In genomic region chr19:37543537-37544326, GRCm38 (mm10) we compare ENCODE assay signal across 9 mouse cellular contexts. TPM values are rescaled to one million over a fixed set of nuclear protein-coding genes. Genes with fewer than 3 reads are reported as not detected.
A peak's percentile ranks its signal among the peaks of the same experiment; 100 is the strongest.
DNase-seq lines count a peak whose midpoint lies in the region; ATAC-seq and TF ChIP-seq lines count a peak whose summit lies in the region.
"Had no signal": no experiment of that assay in that cellular context is flagged by ENCODE, and none has a peak within 500 bp of the region (broad histone marks: within the 10 kb centered on the region; RNA-seq: fewer than 3 reads in every experiment).

No protein-coding gene starts in this region.

- no peak for ATAC-seq in midbrain, postnatal 0 days (ENCODE audit: low FRiP score)
- no peak for ATAC-seq in midbrain, embryonic 13.5 days
- ATAC-seq in erythroblast, adult 5-6 weeks (replicated peaks; ENCODE audit: low FRiP score, poor library complexity, severe bottlenecking), result peak; percentile 80
- ATAC-seq in neutrophil, adult 5-6 weeks (ENCODE audit: extremely low read depth, insufficient number of reproducible peaks, low FRiP score, poor library complexity, severe bottlenecking), result peak; percentile 65; the same call in 1 of the 2 replicates

- 68% methylated on average over 13 of the region's 13 CpGs for WGBS in midbrain, postnatal 0 days
- WGBS in midbrain, embryonic 13.5 days, result 68% methylated on average over 13 of the region's 13 CpGs

- no peak for DNase-seq in midbrain, postnatal 0 days (ENCODE audit: low spot score)
- peak; percentile 44 for DNase-seq in kidney, postnatal 14 days
- no peak for DNase-seq in frontal cortex, postnatal 10 days (ENCODE audit: low spot score in 2 of 2)
- DNase-seq in cerebellum, postnatal 25 days, result no peak
- no peak for DNase-seq in layer of hippocampus, adult 9-10 months (ENCODE audit: low spot score)

- H3K9me3 ChIP-seq in midbrain, postnatal 0 days (ENCODE audit: low read length), result no peaks in the 10 kb centered on the region
- no peaks in the 10 kb centered on the region for H3K9me3 ChIP-seq in midbrain, embryonic 13.5 days
- H3K9me3 ChIP-seq: embryonic facial prominence, embryonic 13.5 days had no signal

- H3K27me3 ChIP-seq in midbrain, postnatal 0 days (ENCODE audit: insufficient read depth, low read length), result no peaks in the 10 kb centered on the region
- peaks cover 21% of the 10 kb centered on the region for H3K27me3 ChIP-seq in midbrain, embryonic 13.5 days

- H3K4me3 ChIP-seq in midbrain, postnatal 0 days (ENCODE audit: low read depth, low read length), result no peak overlapping the region
- no peak overlapping the region for H3K4me3 ChIP-seq in midbrain, embryonic 13.5 days (replicated peaks)
- H3K4me3 ChIP-seq: embryonic facial prominence, embryonic 13.5 days had no signal

- no peaks in the 10 kb centered on the region for H3K4me1 ChIP-seq in midbrain, postnatal 0 days (ENCODE audit: insufficient read depth, low read length)
- H3K4me1 ChIP-seq in midbrain, embryonic 13.5 days (replicated peaks), result no peaks in the 10 kb centered on the region
- H3K4me1 ChIP-seq: embryonic facial prominence, embryonic 13.5 days had no signal

- TF ChIP-seq CTCF in midbrain, postnatal 0 days (IDR thresholded peaks at IDR 0.05), result peak; percentile 49

- no peak overlapping the region for H3K4me2 ChIP-seq in midbrain, postnatal 0 days (ENCODE audit: low read depth, low read length, poor library complexity, severe bottlenecking)
- no peak overlapping the region for H3K4me2 ChIP-seq in midbrain, embryonic 13.5 days (replicated peaks)
- H3K4me2 ChIP-seq: embryonic facial prominence, embryonic 13.5 days had no signal

- no peak overlapping the region for H3K27ac ChIP-seq in midbrain, postnatal 0 days (ENCODE audit: low read depth, low read length)
- no peak overlapping the region for H3K27ac ChIP-seq in midbrain, embryonic 13.5 days
- H3K27ac ChIP-seq: embryonic facial prominence, embryonic 13.5 days had no signal

- H3K9ac ChIP-seq in midbrain, postnatal 0 days (replicated peaks; ENCODE audit: low read length, poor library complexity, severe bottlenecking), result no peak overlapping the region
- no peak overlapping the region for H3K9ac ChIP-seq in midbrain, embryonic 13.5 days (replicated peaks)
- H3K9ac ChIP-seq: embryonic facial prominence, embryonic 13.5 days had no signal

- no peaks in the 10 kb centered on the region for H3K36me3 ChIP-seq in midbrain, postnatal 0 days (ENCODE audit: insufficient read depth, low read length)
- H3K36me3 ChIP-seq in midbrain, embryonic 13.5 days, result no peaks in the 10 kb centered on the region
- H3K36me3 ChIP-seq: embryonic facial prominence, embryonic 13.5 days had no signal

RNA-seq across cellular contexts. Expression of gene Exoc6, which starts 6.5 kb away (rescaled TPM):
- 27.2 and 29.2 TPM in 2 replicates for total RNA-seq in midbrain, postnatal 0 days (2014; rRNA removed)
- polyA plus RNA-seq in midbrain, postnatal 0 days (2015; fragmentation: Nextera tagmentation; extraction: Ambion mirVana), result 25.5 and 27.5 TPM in 2 replicates
- 12.6 and 13.0 TPM in 2 replicates for polyA plus RNA-seq in midbrain, embryonic 13.5 days (2015; fragmentation: Nextera tagmentation; extraction: Ambion mirVana)
- total RNA-seq in erythroblast, adult 5-6 weeks (2015; ENCODE audit: low replicate concordance), result 17.9 and 24.7 TPM in 2 replicates
- total RNA-seq in erythroblast, adult 5-6 weeks (2017; ENCODE audit: low replicate concordance), result 28.0 and 30.0 TPM in 2 replicates
- 65.1 and 69.9 TPM in 2 replicates for total RNA-seq in neutrophil, adult 5-6 weeks (2017)

Comparison
In these comparisons a context has a peak if more than half of its experiments do, and no peak if none do; other contexts are left out.
1. ATAC-seq: peak in erythroblast, adult 5-6 weeks (single experiment) and neutrophil, adult 5-6 weeks (single experiment); none in midbrain, postnatal 0 days (single experiment) and midbrain, embryonic 13.5 days (single experiment).